Mouse (Mus musculus) limb, embryonic 11.5 days (tissue): ENCODE data around the gene Myo1d. TPM values are rescaled to one million over a fixed set of nuclear protein-coding genes. Genes with fewer than 3 reads are reported as not detected.

Source experiments
- ATAC-seq: fragments of 200-750 bp; cut with Nextera tagmentation; 2 replicates; pipeline ENCODE4 v1.8.0; 2017; ENCODE audit warnings: low read depth; ENCODE audit not compliant: insufficient number of reproducible peaks, low FRiP score, low TSS enrichment
- DNase-seq: peaks from one replicate; pipeline ENCODE4 v3.0.0-alpha.2; 2015; ENCODE audit warnings: low spot score
- H3K27ac ChIP-seq: fragments of 300-500 bp; sonication (generic); replicated peaks from 2 replicates; pipeline ENCODE4 v1.5.1; 2014; ENCODE audit warnings: low read depth, mild to moderate bottlenecking, low read length
- H3K27me3 ChIP-seq: fragments of 300-500 bp; sonication (generic); 2 replicates; pipeline ENCODE4 v1.6.1; 2014; ENCODE audit warnings: mild to moderate bottlenecking, low read length, mixed read lengths; ENCODE audit not compliant: control insufficient read depth, insufficient read depth
- H3K36me3 ChIP-seq: fragments of 300-500 bp; sonication (generic); 2 replicates; pipeline ENCODE4 v1.6.1; 2014; ENCODE audit warnings: mild to moderate bottlenecking, low read length, moderate library complexity, mixed read lengths; ENCODE audit not compliant: control insufficient read depth, insufficient read depth
- H3K4me1 ChIP-seq: fragments of 300-500 bp; sonication (generic); 2 replicates; pipeline ENCODE4 v1.6.1; 2014; ENCODE audit warnings: low read length, mixed read lengths; ENCODE audit not compliant: control insufficient read depth, insufficient read depth
- H3K4me2 ChIP-seq: fragments of 300-500 bp; sonication (generic); 2 replicates; pipeline ENCODE4 v1.6.1; 2014; ENCODE audit warnings: low read depth, mild to moderate bottlenecking, moderate library complexity; ENCODE audit not compliant: severe bottlenecking
- H3K4me3 ChIP-seq: fragments of 300-500 bp; sonication (generic); 2 replicates; pipeline ENCODE4 v1.5.1; 2014; ENCODE audit warnings: low read depth, low read length
- H3K9ac ChIP-seq: fragments of 300-500 bp; sonication (generic); 2 replicates; pipeline ENCODE4 v1.6.1; 2014; ENCODE audit warnings: mild to moderate bottlenecking, low read length
- H3K9me3 ChIP-seq: fragments of 300-500 bp; sonication (generic); 2 replicates; pipeline ENCODE4 v1.6.1; 2016; ENCODE audit warnings: low read length; ENCODE audit not compliant: control insufficient read depth
- WGBS: fragments of 180-500 bp; shearing (Covaris S2); extraction: QIAGEN DNeasy Blood & Tissue Kit; methylation state at CpG from one replicate; pipeline ENCODE4 v1.1.7; 2014; 5-methylcytosine and 5-hydroxymethylcytosine counted together
- polyA plus RNA-seq: library from polyadenylated mRNA; unstranded; fragments of >200 nt; fragmentation: Nextera tagmentation; extraction: Ambion mirVana; gene quantifications from 2 replicates; pipeline ENCODE4 v1.2.1, GENCODE M21; 2014

Gene Myo1d
- polyA plus RNA-seq, 1 experiment from 2014 or later = 6.2 TPM

- Histone ChIP-seq H3K4me2 (no peak overlapping the region), H3K9ac (no peak overlapping the region), H3K9me3 (no peaks in the 10 kb centered on the region), H3K36me3 (no peaks in the 10 kb centered on the region), H3K4me1 (no peaks in the 10 kb centered on the region), H3K4me3 (no peak overlapping the region), H3K27ac (no peak overlapping the region), H3K27me3 (0 out of 2 replicates have a peak, but pooled peaks cover 2% of the 10 kb centered on the region)
- WGBS = 52% methylated on average over 6 of the region's 6 CpGs
- DNase-seq (no peak), ATAC-seq (no peak)
Measured at GRCm38 (mm10) chr11:80778157-80778556, 1.7 kb downstream of the Myo1d start.

- H3K9me3 ChIP-seq = no peaks in the 10 kb centered on the region
- WGBS = 84% methylated on average over 2 of the region's 2 CpGs
- H3K4me2 ChIP-seq = no peak overlapping the region
- no peaks in the 10 kb centered on the region for H3K4me1 ChIP-seq
- ATAC-seq = no peak
- DNase-seq = no peak
- H3K27ac ChIP-seq = no peak overlapping the region
- no peak overlapping the region for H3K4me3 ChIP-seq
- H3K27me3 ChIP-seq = 0 out of 2 replicates have a peak, but pooled peaks cover 2% of the 10 kb centered on the region
- no peaks in the 10 kb centered on the region for H3K36me3 ChIP-seq
- no peak overlapping the region for H3K9ac ChIP-seq
Measured at GRCm38 (mm10) chr11:80777708-80778107, 2.1 kb downstream of the Myo1d start.

DNA sequence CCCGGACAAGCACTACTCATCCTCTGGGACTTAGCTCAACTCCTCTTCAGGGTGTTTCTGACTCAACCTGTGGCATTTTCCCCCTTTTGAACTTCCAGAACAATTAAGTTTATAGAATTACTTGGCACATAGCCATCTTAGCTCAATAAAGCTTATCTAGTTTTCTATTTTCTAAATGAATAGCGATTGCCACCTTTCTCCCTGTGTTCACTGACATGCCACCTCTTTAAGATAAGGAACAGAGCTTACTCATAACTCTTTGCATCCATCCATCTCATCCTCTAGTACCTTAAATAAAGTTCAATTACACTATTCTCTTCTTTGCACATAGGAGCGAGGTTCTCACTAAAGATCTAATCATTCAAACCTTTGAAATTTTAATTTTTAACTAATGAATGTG lies 4.3 kb downstream of the Myo1d start:
- Histone ChIP-seq H3K9ac (no peak overlapping the region), H3K9me3 (no peaks in the 10 kb centered on the region), H3K27ac (no peak overlapping the region), H3K4me1 (0 out of 2 replicates have a peak, but pooled peaks cover 3% of the 10 kb centered on the region), H3K36me3 (no peaks in the 10 kb centered on the region), H3K4me3 (no peak overlapping the region), H3K27me3 (0 out of 2 replicates have a peak, but pooled peaks cover 2% of the 10 kb centered on the region), H3K4me2 (no peak overlapping the region)
- ATAC-seq (no peak), DNase-seq (no peak)
- WGBS = 82% methylated on average over 3 of the region's 3 CpGs

DNA sequence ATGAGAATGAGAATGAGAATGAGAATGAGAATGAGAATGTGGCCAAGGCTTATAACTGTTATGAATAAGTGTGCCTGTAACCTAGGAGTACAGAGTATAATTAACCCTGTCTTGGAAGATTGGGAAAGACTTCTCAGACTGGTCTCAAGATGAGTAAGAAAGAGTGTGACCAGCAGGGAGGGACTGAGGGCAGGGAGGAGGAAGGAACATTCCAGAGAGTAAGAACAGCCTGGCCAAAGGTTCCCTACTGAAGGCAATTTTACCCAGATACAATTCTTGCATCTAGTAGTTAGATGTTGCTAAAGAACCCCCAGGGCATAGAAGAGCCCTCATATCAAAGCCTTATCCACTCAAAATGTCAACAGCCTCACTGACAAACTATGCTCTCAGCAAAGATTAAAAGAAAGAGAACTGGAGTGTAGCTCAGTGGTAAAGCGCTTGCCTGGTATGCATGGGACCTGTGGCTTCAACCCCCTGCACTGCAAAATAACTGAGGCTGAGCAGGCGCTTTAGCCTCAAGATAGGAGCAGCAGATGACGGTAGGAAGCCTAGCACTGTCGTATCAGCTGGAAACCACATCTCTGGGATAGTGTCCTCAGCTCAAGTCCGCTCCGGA lies 7.1 kb downstream of the Myo1d start:
- Histone ChIP-seq H3K4me2 (no peak overlapping the region), H3K36me3 (no peaks in the 10 kb centered on the region), H3K27me3 (no peaks in the 10 kb centered on the region), H3K4me1 (0 out of 2 replicates have a peak, but pooled peaks cover 3% of the 10 kb centered on the region), H3K27ac (no peak overlapping the region), H3K9ac (no peak overlapping the region), H3K4me3 (no peak overlapping the region), H3K9me3 (no peaks in the 10 kb centered on the region)
- no peak for DNase-seq
- WGBS = 81% methylated on average over 6 of the region's 6 CpGs
- ATAC-seq = no peak

GRCm38 (mm10) chr11:80771596-80772250 lies 8.1 kb downstream of the Myo1d start:
- Histone ChIP-seq H3K36me3 (no peaks in the 10 kb centered on the region), H3K4me3 (no peak overlapping the region), H3K27me3 (no peaks in the 10 kb centered on the region), H3K9me3 (no peaks in the 10 kb centered on the region), H3K4me2 (no peak overlapping the region), H3K9ac (no peak overlapping the region), H3K27ac (no peak overlapping the region), H3K4me1 (0 out of 2 replicates have a peak, but pooled peaks cover 3% of the 10 kb centered on the region)
- 73% methylated on average over 5 of the region's 5 CpGs for whole genome bisulfite sequencing
- no peak for DNase-seq
- no peak for ATAC-seq

DNA sequence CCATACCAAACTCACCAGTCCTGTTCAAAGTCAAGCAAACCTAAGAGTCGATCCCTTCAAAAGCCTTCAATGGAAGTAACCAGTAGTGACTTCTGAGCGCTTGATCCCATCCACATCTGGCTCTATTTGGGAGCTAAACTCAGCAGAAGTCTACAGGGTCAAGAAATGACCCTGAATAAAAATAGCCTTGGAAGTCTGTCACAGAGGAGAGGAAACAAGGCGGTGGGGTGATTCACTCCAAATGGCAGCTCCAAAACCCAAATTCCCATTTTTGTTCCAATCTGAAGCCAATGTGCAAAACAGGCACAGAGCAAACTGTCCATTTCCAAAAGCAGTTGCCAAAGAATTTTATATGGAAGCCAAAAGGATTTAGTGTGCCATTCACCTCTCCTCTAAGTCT lies 8.6 kb downstream of the Myo1d start:
- 89% methylated on average over 3 of the region's 3 CpGs for WGBS
- H3K27ac ChIP-seq = no peak overlapping the region
- H3K4me2 ChIP-seq = no peak overlapping the region
- ATAC-seq = no peak
- no peak overlapping the region for H3K4me3 ChIP-seq
- no peak for DNase-seq
- H3K27me3 ChIP-seq = no peaks in the 10 kb centered on the region
- H3K4me1 ChIP-seq = 0 out of 2 replicates have a peak, but pooled peaks cover 3% of the 10 kb centered on the region
- H3K36me3 ChIP-seq = no peaks in the 10 kb centered on the region
- no peaks in the 10 kb centered on the region for H3K9me3 ChIP-seq
- H3K9ac ChIP-seq = no peak overlapping the region

GRCm38 (mm10) chr11:80767320-80767617 lies 12.6 kb downstream of the Myo1d start:
- Histone ChIP-seq H3K27ac (no peak overlapping the region), H3K4me3 (no peak overlapping the region), H3K9ac (no peak overlapping the region), H3K4me2 (no peak overlapping the region), H3K4me1 (0 out of 2 replicates have a peak, but pooled peaks cover 3% of the 10 kb centered on the region), H3K9me3 (no peaks in the 10 kb centered on the region), H3K27me3 (no peaks in the 10 kb centered on the region), H3K36me3 (no peaks in the 10 kb centered on the region)
- DNase-seq (no peak), ATAC-seq (no peak)
- 74% methylated on average over 3 of the region's 3 CpGs for WGBS

- WGBS = 87% methylated on average over 6 of the region's 6 CpGs
- no peak for DNase-seq
- no peaks in the 10 kb centered on the region for H3K27me3 ChIP-seq
- no peak for ATAC-seq
- H3K9me3 ChIP-seq = no peaks in the 10 kb centered on the region
- H3K4me1 ChIP-seq = 0 out of 2 replicates have a peak, but pooled peaks cover 1% of the 10 kb centered on the region
- no peak overlapping the region for H3K9ac ChIP-seq
- no peak overlapping the region for H3K4me2 ChIP-seq
- no peaks in the 10 kb centered on the region for H3K36me3 ChIP-seq
- no peak overlapping the region for H3K27ac ChIP-seq
- H3K4me3 ChIP-seq = no peak overlapping the region
Measured at GRCm38 (mm10) chr11:80766472-80767319, 13.1 kb downstream of the Myo1d start.
